Mouse (Mus musculus): ENCODE data around the gene Cage1. TPM values are rescaled to one million over a fixed set of nuclear protein-coding genes. Genes with fewer than 3 reads are reported as not detected.
A peak's percentile ranks its signal among the peaks of the same experiment; 100 is the strongest.

The Cage1 gene
- polyA plus RNA-seq (2014; fragmentation: Nextera tagmentation; extraction: Ambion mirVana) = 2.4 and 3.4 TPM in 2 replicates

- peak within 1 kb of the TSS; percentile 72 for H3K4me3 ChIP-seq (replicated peaks; ENCODE audit: low read length)
- H3K27me3 ChIP-seq (ENCODE audit: control insufficient read depth, insufficient read depth, low read length) = no peaks in the 10 kb centered on the region
- no peaks in the 10 kb centered on the region for H3K9me3 ChIP-seq (ENCODE audit: control insufficient read depth, low read length)
- H3K27ac ChIP-seq = peak within 1 kb of the TSS; percentile 84
- H3K4me2 ChIP-seq (replicated peaks) = peak within 1 kb of the TSS; percentile 91
- H3K4me1 ChIP-seq (replicated peaks; ENCODE audit: control insufficient read depth, insufficient read depth, low read length) = peaks cover 21% of the 10 kb centered on the region
- H3K9ac ChIP-seq = peak within 1 kb of the TSS; percentile 81
- H3K36me3 ChIP-seq (replicated peaks; ENCODE audit: control insufficient read depth, insufficient read depth) = peaks cover 27% of the 10 kb centered on the region
- peak; percentile 95 for ATAC-seq (ENCODE audit: low FRiP score)
- peak; percentile 99 for DNase-seq (ENCODE audit: low spot score)
- under 1% methylated on average over 47 of the region's 47 CpGs for WGBS
Measured at GRCm38 (mm10) chr13:38037044-38037687, at the start of gene Cage1. Gene Cage1 (minus strand): TSS chr13:38037069.

GRCm38 (mm10) chr13:38081161-38081560 is 44.3 kb upstream of the Cage1 start:
- no peak for DNase-seq (ENCODE audit: low spot score)
- Histone ChIP-seq H3K4me2 (replicated peaks) (no peak overlapping the region), H3K9ac (no peak overlapping the region), H3K4me1 (replicated peaks; ENCODE audit: control insufficient read depth, insufficient read depth, low read length) (no peaks in the 10 kb centered on the region), H3K27me3 (ENCODE audit: control insufficient read depth, insufficient read depth, low read length) (no peaks in the 10 kb centered on the region), H3K36me3 (replicated peaks; ENCODE audit: control insufficient read depth, insufficient read depth) (no peaks in the 10 kb centered on the region), H3K27ac (no peak overlapping the region), H3K4me3 (replicated peaks; ENCODE audit: low read length) (no peak overlapping the region), H3K9me3 (ENCODE audit: control insufficient read depth, low read length) (no peaks in the 10 kb centered on the region)
- ATAC-seq (ENCODE audit: low FRiP score) = no peak
- 77% methylated on average over 7 of the region's 7 CpGs for WGBS

GRCm38 (mm10) chr13:38080725-38081124 is 43.9 kb upstream of the Cage1 start:
- WGBS = 88% methylated on average over 14 of the region's 14 CpGs
- H3K4me3 ChIP-seq (replicated peaks; ENCODE audit: low read length) = no peak overlapping the region

GRCm38 (mm10) chr13:38080014-38080413 is 43.1 kb upstream of the Cage1 start:
- DNase-seq (ENCODE audit: low spot score) = no peak
- no peak overlapping the region for H3K9ac ChIP-seq
- 55% methylated on average over 9 of the region's 9 CpGs for WGBS
- no peaks in the 10 kb centered on the region for H3K4me1 ChIP-seq (replicated peaks; ENCODE audit: control insufficient read depth, insufficient read depth, low read length)
- no peak overlapping the region for H3K27ac ChIP-seq
- H3K27me3 ChIP-seq (ENCODE audit: control insufficient read depth, insufficient read depth, low read length) = no peaks in the 10 kb centered on the region
- H3K9me3 ChIP-seq (ENCODE audit: control insufficient read depth, low read length) = no peaks in the 10 kb centered on the region
- no peak overlapping the region for H3K4me3 ChIP-seq (replicated peaks; ENCODE audit: low read length)
- no peak overlapping the region for H3K4me2 ChIP-seq (replicated peaks)
- no peaks in the 10 kb centered on the region for H3K36me3 ChIP-seq (replicated peaks; ENCODE audit: control insufficient read depth, insufficient read depth)
- ATAC-seq (ENCODE audit: low FRiP score) = no peak

More at GRCm38 (mm10) chr13:38080725-38081124, 43.9 kb upstream of the Cage1 start:
- Histone ChIP-seq H3K36me3 (replicated peaks; ENCODE audit: control insufficient read depth, insufficient read depth) (no peaks in the 10 kb centered on the region), H3K4me2 (replicated peaks) (no peak overlapping the region), H3K4me1 (replicated peaks; ENCODE audit: control insufficient read depth, insufficient read depth, low read length) (no peaks in the 10 kb centered on the region), H3K9me3 (ENCODE audit: control insufficient read depth, low read length) (no peaks in the 10 kb centered on the region), H3K27ac (no peak overlapping the region), H3K27me3 (ENCODE audit: control insufficient read depth, insufficient read depth, low read length) (no peaks in the 10 kb centered on the region), H3K9ac (no peak overlapping the region)
- ATAC-seq (ENCODE audit: low FRiP score) (no peak), DNase-seq (ENCODE audit: low spot score) (no peak)

GRCm38 (mm10) chr13:38079366-38079765 is 42.5 kb upstream of the Cage1 start:
- Histone ChIP-seq H3K9me3 (ENCODE audit: control insufficient read depth, low read length) (no peaks in the 10 kb centered on the region), H3K9ac (no peak overlapping the region), H3K4me3 (replicated peaks; ENCODE audit: low read length) (no peak overlapping the region), H3K36me3 (replicated peaks; ENCODE audit: control insufficient read depth, insufficient read depth) (no peaks in the 10 kb centered on the region), H3K27ac (no peak overlapping the region), H3K27me3 (ENCODE audit: control insufficient read depth, insufficient read depth, low read length) (no peaks in the 10 kb centered on the region), H3K4me1 (replicated peaks; ENCODE audit: control insufficient read depth, insufficient read depth, low read length) (no peaks in the 10 kb centered on the region), H3K4me2 (replicated peaks) (no peak overlapping the region)
- ATAC-seq (ENCODE audit: low FRiP score) = no peak
- DNase-seq (ENCODE audit: low spot score) = no peak
- WGBS = 84% methylated on average over 5 of the region's 5 CpGs

- DNase-seq (ENCODE audit: low spot score) (no peak), ATAC-seq (ENCODE audit: low FRiP score) (no peak)
- Histone ChIP-seq H3K4me1 (replicated peaks; ENCODE audit: control insufficient read depth, insufficient read depth, low read length) (no peaks in the 10 kb centered on the region), H3K36me3 (replicated peaks; ENCODE audit: control insufficient read depth, insufficient read depth) (no peaks in the 10 kb centered on the region), H3K9ac (no peak overlapping the region), H3K4me2 (replicated peaks) (no peak overlapping the region), H3K27me3 (ENCODE audit: control insufficient read depth, insufficient read depth, low read length) (no peaks in the 10 kb centered on the region), H3K27ac (no peak overlapping the region), H3K9me3 (ENCODE audit: control insufficient read depth, low read length) (no peaks in the 10 kb centered on the region), H3K4me3 (replicated peaks; ENCODE audit: low read length) (no peak overlapping the region)
- 61% methylated on average over 6 of the region's 6 CpGs for WGBS
Measured at GRCm38 (mm10) chr13:38078836-38079235, 42.0 kb upstream of the Cage1 start.

GRCm38 (mm10) chr13:38077113-38077512 is 40.2 kb upstream of the Cage1 start:
- Histone ChIP-seq H3K4me2 (replicated peaks) (no peak overlapping the region), H3K27ac (no peak overlapping the region), H3K36me3 (replicated peaks; ENCODE audit: control insufficient read depth, insufficient read depth) (no peaks in the 10 kb centered on the region), H3K27me3 (ENCODE audit: control insufficient read depth, insufficient read depth, low read length) (no peaks in the 10 kb centered on the region), H3K4me3 (replicated peaks; ENCODE audit: low read length) (no peak overlapping the region), H3K9ac (no peak overlapping the region), H3K4me1 (replicated peaks; ENCODE audit: control insufficient read depth, insufficient read depth, low read length) (no peaks in the 10 kb centered on the region), H3K9me3 (ENCODE audit: control insufficient read depth, low read length) (no peaks in the 10 kb centered on the region)
- 30% methylated on average over 11 of the region's 11 CpGs for WGBS
- DNase-seq (ENCODE audit: low spot score) = no peak
- ATAC-seq (ENCODE audit: low FRiP score) = no peak

GRCm38 (mm10) chr13:38074404-38074803 is 37.5 kb upstream of the Cage1 start:
- no peak for DNase-seq (ENCODE audit: low spot score)
- H3K4me1 ChIP-seq (replicated peaks; ENCODE audit: control insufficient read depth, insufficient read depth, low read length) = no peaks in the 10 kb centered on the region
- no peak overlapping the region for H3K4me3 ChIP-seq (replicated peaks; ENCODE audit: low read length)
- H3K27me3 ChIP-seq (ENCODE audit: control insufficient read depth, insufficient read depth, low read length) = no peaks in the 10 kb centered on the region
- no peaks in the 10 kb centered on the region for H3K36me3 ChIP-seq (replicated peaks; ENCODE audit: control insufficient read depth, insufficient read depth)
- H3K4me2 ChIP-seq (replicated peaks) = no peak overlapping the region
- no peaks in the 10 kb centered on the region for H3K9me3 ChIP-seq (ENCODE audit: control insufficient read depth, low read length)
- H3K27ac ChIP-seq = no peak overlapping the region
- WGBS = 73% methylated on average over 5 of the region's 5 CpGs
- no peak overlapping the region for H3K9ac ChIP-seq
- ATAC-seq (ENCODE audit: low FRiP score) = no peak

GRCm38 (mm10) chr13:38073374-38074307 is 36.8 kb upstream of the Cage1 start:
- no peaks in the 10 kb centered on the region for H3K27me3 ChIP-seq (ENCODE audit: control insufficient read depth, insufficient read depth, low read length)
- no peak overlapping the region for H3K27ac ChIP-seq
- H3K9me3 ChIP-seq (ENCODE audit: control insufficient read depth, low read length) = no peaks in the 10 kb centered on the region
- ATAC-seq (ENCODE audit: low FRiP score) (no peak), DNase-seq (ENCODE audit: low spot score) (no peak)
- 89% methylated on average over 18 of the region's 18 CpGs for WGBS
- H3K36me3 ChIP-seq (replicated peaks; ENCODE audit: control insufficient read depth, insufficient read depth) = no peaks in the 10 kb centered on the region
- no peak overlapping the region for H3K4me3 ChIP-seq (replicated peaks; ENCODE audit: low read length)
- no peak overlapping the region for H3K4me2 ChIP-seq (replicated peaks)
- H3K9ac ChIP-seq = no peak overlapping the region
- H3K4me1 ChIP-seq (replicated peaks; ENCODE audit: control insufficient read depth, insufficient read depth, low read length) = no peaks in the 10 kb centered on the region

Data from hindbrain, embryonic 14.5 days (tissue).